23 mouse cellular contexts compared by ENCODE assay signal in the genomic region with DNA sequence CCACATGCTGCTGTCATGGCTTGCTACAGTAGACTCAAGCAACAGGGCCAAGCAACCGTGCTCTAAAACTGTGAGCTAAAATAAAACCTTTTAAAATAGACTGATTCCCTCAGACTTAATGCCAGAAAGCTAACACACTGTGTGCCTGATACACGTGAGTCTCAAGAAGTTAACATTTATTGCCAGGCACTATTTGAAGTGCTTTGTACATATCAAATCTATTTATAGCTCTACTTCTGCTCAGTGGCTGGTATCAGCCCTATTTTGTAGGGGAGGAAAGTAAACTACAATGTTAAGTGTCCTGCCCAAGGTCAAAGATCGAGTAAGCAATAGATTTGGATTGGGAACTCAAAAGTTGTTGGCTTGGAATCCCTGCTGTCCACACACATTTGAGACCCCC.
DNase-seq lines count a peak whose midpoint lies in the region; ATAC-seq and TF ChIP-seq lines count a peak whose summit lies in the region.
"Had no signal": no experiment of that assay in that cellular context is flagged by ENCODE, and none has a peak within 500 bp of the region (broad histone marks: within the 10 kb centered on the region; RNA-seq: fewer than 3 reads in every experiment).

No protein-coding gene starts in this region.

- H3K9ac ChIP-seq in heart, embryonic 11.5 days (ENCODE audit: low read depth, low read length): no peak overlapping the region
- H3K9ac ChIP-seq in liver, adult 2 months (ENCODE audit: low read depth, low read length): no peak overlapping the region
- no peak overlapping the region for H3K9ac ChIP-seq in heart, postnatal 0 days (replicated peaks; ENCODE audit: low read depth, low read length)
- no peak overlapping the region for H3K9ac ChIP-seq in forebrain, postnatal 0 days
- H3K9ac ChIP-seq: embryonic facial prominence, embryonic 12.5 days; kidney, embryonic 15.5 days; liver, embryonic 15.5 days; midbrain, embryonic 12.5 days; neural tube, embryonic 15.5 days had no signal

- TF ChIP-seq EP300 in heart, postnatal 0 days (IDR thresholded peaks at IDR 0.05; ENCODE audit: low read depth): no peak

- peaks cover 10% of the 10 kb centered on the region for H3K36me3 ChIP-seq in heart, embryonic 11.5 days (ENCODE audit: control insufficient read depth, insufficient read depth, low read length)
- no peaks in the 10 kb centered on the region for H3K36me3 ChIP-seq in liver, adult 2 months (ENCODE audit: control insufficient read depth, insufficient read depth, low read length)
- 0 out of 2 replicates have a peak, but pooled peaks cover 6% of the 10 kb centered on the region for H3K36me3 ChIP-seq in heart, postnatal 0 days (replicated peaks; ENCODE audit: control insufficient read depth, insufficient read depth, low read length)
- peaks cover 16% of the 10 kb centered on the region for H3K36me3 ChIP-seq in small intestine, adult 2 months (ENCODE audit: control insufficient read depth, insufficient read depth, low read length)
- H3K36me3 ChIP-seq in forebrain, postnatal 0 days (ENCODE audit: insufficient read depth): no peaks in the 10 kb centered on the region
- H3K36me3 ChIP-seq: embryonic facial prominence, embryonic 12.5 days; liver, embryonic 15.5 days had no signal

- no peak for TF ChIP-seq CTCF in liver, adult 2 months (IDR thresholded peaks at IDR 0.05; ENCODE audit: low read depth, low read length)
- TF ChIP-seq CTCF in heart, postnatal 0 days (IDR thresholded peaks at IDR 0.05; ENCODE audit: low read depth): no peak
- TF ChIP-seq CTCF in small intestine, adult 2 months (IDR thresholded peaks at IDR 0.05; ENCODE audit: extremely low read depth, insufficient read length, insufficient replicate concordance, low read depth, low read length): no peak
- TF ChIP-seq CTCF in forebrain, postnatal 0 days (IDR thresholded peaks at IDR 0.05; ENCODE audit: low read depth): no peak

- no peak for TF ChIP-seq POLR2A in liver, adult 2 months (IDR thresholded peaks at IDR 0.05; ENCODE audit: extremely low read depth, insufficient read depth, low read length)
- no peak for TF ChIP-seq POLR2A in small intestine, adult 2 months (IDR thresholded peaks at IDR 0.05; ENCODE audit: low read depth, low read length)

- H3K4me3 ChIP-seq in heart, embryonic 11.5 days (ENCODE audit: low read depth, low read length): no peak overlapping the region
- no peak overlapping the region for H3K4me3 ChIP-seq in liver, adult 2 months (ENCODE audit: insufficient read depth, low read depth, low read length)
- no peak overlapping the region for H3K4me3 ChIP-seq in heart, postnatal 0 days (ENCODE audit: low read depth, low read length)
- H3K4me3 ChIP-seq in small intestine, adult 2 months (ENCODE audit: low read depth, low read length): no peak overlapping the region
- no peak overlapping the region for H3K4me3 ChIP-seq in forebrain, postnatal 0 days (ENCODE audit: low read depth, low read length)
- H3K4me3 ChIP-seq: embryonic facial prominence, embryonic 12.5 days; hindbrain, embryonic 10.5 days; kidney, embryonic 15.5 days; left cerebral cortex, adult 2 months; liver, embryonic 15.5 days; midbrain, embryonic 12.5 days; neural tube, embryonic 15.5 days had no signal

- H3K4me2 ChIP-seq in heart, embryonic 11.5 days: no peak overlapping the region
- H3K4me2 ChIP-seq in heart, postnatal 0 days (ENCODE audit: low read depth, low read length): no peak overlapping the region
- no peak overlapping the region for H3K4me2 ChIP-seq in forebrain, postnatal 0 days (ENCODE audit: low read depth)
- H3K4me2 ChIP-seq: embryonic facial prominence, embryonic 12.5 days; kidney, embryonic 15.5 days; liver, embryonic 15.5 days; midbrain, embryonic 12.5 days; neural tube, embryonic 15.5 days had no signal

- intact Hi-C loops in heart, postnatal 14 days (cut with DNase I): no loop called here

- no peaks in the 10 kb centered on the region; the same call in 1 of the 2 replicates for H3K79me2 ChIP-seq in liver, adult 2 months (ENCODE audit: control insufficient read depth, insufficient read depth, low read length)

- peak overlapping the region; percentile 41 for H3K27ac ChIP-seq in heart, embryonic 11.5 days (ENCODE audit: low read depth, low read length)
- H3K27ac ChIP-seq in liver, adult 2 months (replicated peaks; ENCODE audit: insufficient read depth, low read depth, low read length): no peak overlapping the region
- peak overlapping the region; percentile 79 for H3K27ac ChIP-seq in heart, postnatal 0 days (ENCODE audit: low read depth)
- peak overlapping the region; percentile 92 for H3K27ac ChIP-seq in small intestine, adult 2 months (ENCODE audit: insufficient read depth, low read depth, low read length)
- H3K27ac ChIP-seq in forebrain, postnatal 0 days (ENCODE audit: low read depth, low read length): no peak overlapping the region
- H3K27ac ChIP-seq: embryonic facial prominence, embryonic 12.5 days; hindbrain, embryonic 10.5 days; kidney, embryonic 15.5 days; left cerebral cortex, adult 2 months; liver, embryonic 15.5 days; midbrain, embryonic 12.5 days; neural tube, embryonic 15.5 days had no signal

- H3K27me3 ChIP-seq in heart, embryonic 11.5 days (ENCODE audit: control insufficient read depth, insufficient read depth, low read length): no peaks in the 10 kb centered on the region
- no peaks in the 10 kb centered on the region for H3K27me3 ChIP-seq in liver, adult 2 months (ENCODE audit: control insufficient read depth, insufficient read depth, low read length)
- no peaks in the 10 kb centered on the region for H3K27me3 ChIP-seq in heart, postnatal 0 days (ENCODE audit: control insufficient read depth, insufficient read depth, low read length)
- no peaks in the 10 kb centered on the region for H3K27me3 ChIP-seq in small intestine, adult 2 months (ENCODE audit: control insufficient read depth, insufficient read depth, low read length)
- H3K27me3 ChIP-seq in forebrain, postnatal 0 days (ENCODE audit: insufficient read depth, low read length): no peaks in the 10 kb centered on the region
- H3K27me3 ChIP-seq: embryonic facial prominence, embryonic 12.5 days; kidney, embryonic 15.5 days; liver, embryonic 15.5 days; midbrain, embryonic 12.5 days; neural tube, embryonic 15.5 days had no signal

- H3K9me3 ChIP-seq in heart, embryonic 11.5 days (replicated peaks; ENCODE audit: control insufficient read depth, low read length): 0 out of 2 replicates have a peak, but pooled peaks cover 2% of the 10 kb centered on the region
- no peaks in the 10 kb centered on the region; the same call in 1 of the 2 replicates for H3K9me3 ChIP-seq in heart, postnatal 0 days (replicated peaks; ENCODE audit: control insufficient read depth, low read length)
- no peaks in the 10 kb centered on the region for H3K9me3 ChIP-seq in forebrain, postnatal 0 days (ENCODE audit: low read length)
- H3K9me3 ChIP-seq: liver, embryonic 15.5 days; neural tube, embryonic 15.5 days had no signal

- no peak for DNase-seq in heart, postnatal 14 days
- peak; percentile 33 for DNase-seq in liver, adult 2 months (ENCODE audit: extremely low read depth, low read depth, low spot score)
- DNase-seq in liver: no peak
- DNase-seq in heart, postnatal 0 days (ENCODE audit: low spot score): peak; percentile 70
- no peak for DNase-seq in forebrain, postnatal 0 days
- DNase-seq: adrenal gland, postnatal 14 days; cerebellum, adult 2 months; cerebellum, postnatal 25 days; gastrocnemius, postnatal 36 days; kidney, adult 11 months; kidney, postnatal 36 days; thymus, postnatal 14 days had no signal

- no peak for ATAC-seq in heart, embryonic 11.5 days (replicated peaks; ENCODE audit: insufficient number of reproducible peaks, low FRiP score, low TSS enrichment)
- ATAC-seq in heart, postnatal 0 days (ENCODE audit: insufficient read depth, low read depth): peak; percentile 52
- ATAC-seq in forebrain, postnatal 0 days: no peak
- ATAC-seq: CD4-positive, CD25-positive, alpha-beta regulatory T cell, adult 4 months; hindbrain, embryonic 16.5 days had no signal

- 52% methylated on average over 3 of the region's 3 CpGs for WGBS in heart, embryonic 11.5 days (ENCODE audit: insufficient replicate concordance)
- 46% methylated on average over 3 of the region's 3 CpGs for WGBS in liver, adult 2 months
- WGBS in heart, postnatal 0 days: 35% methylated on average over 3 of the region's 3 CpGs
- 25% methylated on average over 3 of the region's 3 CpGs for WGBS in small intestine, adult 2 months
- WGBS in forebrain, postnatal 0 days: 90% methylated on average over 3 of the region's 3 CpGs

- H3K4me1 ChIP-seq in heart, embryonic 11.5 days (ENCODE audit: control insufficient read depth, insufficient read depth, low read length): peaks cover 56% of the 10 kb centered on the region
- H3K4me1 ChIP-seq in liver, adult 2 months (ENCODE audit: control insufficient read depth, insufficient read depth, low read length): peaks cover 4% of the 10 kb centered on the region
- H3K4me1 ChIP-seq in heart, postnatal 0 days (ENCODE audit: control insufficient read depth, insufficient read depth): peaks cover 34% of the 10 kb centered on the region
- H3K4me1 ChIP-seq in small intestine, adult 2 months (ENCODE audit: control insufficient read depth, insufficient read depth, insufficient read length, low read length): peaks cover 56% of the 10 kb centered on the region
- 0 out of 2 replicates have a peak, but pooled peaks cover 3% of the 10 kb centered on the region for H3K4me1 ChIP-seq in forebrain, postnatal 0 days (ENCODE audit: insufficient read depth)
- H3K4me1 ChIP-seq: liver, embryonic 15.5 days had no signal

Comparison
In these comparisons a context has a peak if more than half of its experiments do, and no peak if none do; other contexts are left out.
1. DNase-seq: peak in liver, adult 2 months (single experiment) and heart, postnatal 0 days (single experiment); none in heart, postnatal 14 days (0 of 2), liver (single experiment) and forebrain, postnatal 0 days (single experiment).
2. H3K27ac ChIP-seq: peak in heart, embryonic 11.5 days (single experiment), heart, postnatal 0 days (single experiment) and small intestine, adult 2 months (single experiment); none in liver, adult 2 months (single experiment) and forebrain, postnatal 0 days (single experiment).